Mouse (Mus musculus): Measurements from ENCODE around the gene Cited4.

The Cited4 gene

GRCm38 (mm10) chr4:120680953-120681352, 14.6 kb downstream of the Cited4 start:
- DNase-seq (ENCODE audit: low spot score in 2 of 2) = no peak

GRCm38 (mm10) chr4:120682168-120682567, 15.8 kb downstream of the Cited4 start:
- DNase-seq (ENCODE audit: low spot score in 2 of 2) = peak; percentile 45 to 67

GRCm38 (mm10) chr4:120683278-120683997, 17.1 kb downstream of the Cited4 start:
- no peak for DNase-seq (ENCODE audit: low spot score in 2 of 2)

- DNase-seq (ENCODE audit: low spot score in 2 of 2) = no peak
These were observed 20.9 kb downstream of the Cited4 start for GRCm38 (mm10) chr4:120687282-120687681.

- no peak for DNase-seq (ENCODE audit: low spot score in 2 of 2)
These were observed 22.9 kb downstream of the Cited4 start for GRCm38 (mm10) chr4:120689317-120689716.

DNA sequence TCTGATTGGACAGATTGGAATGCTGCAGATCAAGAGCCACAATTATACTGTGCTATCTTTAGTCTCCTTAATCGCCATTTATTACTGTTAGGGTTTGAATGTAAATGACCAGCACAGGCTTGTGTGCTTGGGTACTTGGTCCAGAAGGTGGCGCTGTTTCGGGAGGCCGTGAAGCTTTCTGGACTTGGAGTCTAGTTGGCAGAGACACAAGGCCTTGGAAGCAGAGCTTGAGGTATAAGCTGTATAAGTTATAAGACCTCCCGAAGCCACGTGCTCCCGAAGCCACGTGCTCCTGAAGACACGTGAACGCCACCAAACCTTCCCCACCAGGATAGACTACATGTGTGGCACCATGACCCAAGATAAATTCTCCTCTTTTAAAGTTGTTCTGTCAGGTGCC, 26.3 kb downstream of the Cited4 start:
- no peak for DNase-seq (ENCODE audit: low spot score in 2 of 2)

DNA sequence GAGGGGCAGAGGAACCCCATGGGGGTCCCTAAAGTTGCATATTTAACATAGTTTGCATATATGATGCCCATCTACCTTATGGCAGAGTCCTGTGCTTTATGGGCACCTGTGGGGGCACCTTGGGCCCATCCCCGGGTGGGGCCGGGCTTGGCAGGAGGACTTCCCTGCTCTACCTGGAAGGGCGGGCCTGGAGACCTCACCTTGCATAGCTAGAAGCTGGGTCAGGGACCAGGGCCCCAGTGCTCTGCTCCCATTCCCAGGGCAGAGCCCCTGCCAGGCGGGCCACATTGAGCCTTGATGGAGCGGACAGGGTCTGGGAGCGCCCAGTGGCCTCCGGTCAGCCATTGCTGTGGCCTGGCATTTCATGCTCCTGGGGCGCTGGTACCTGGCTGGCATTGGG, 31.0 kb downstream of the Cited4 start:
- DNase-seq (ENCODE audit: low spot score in 2 of 2) = no peak

DNA sequence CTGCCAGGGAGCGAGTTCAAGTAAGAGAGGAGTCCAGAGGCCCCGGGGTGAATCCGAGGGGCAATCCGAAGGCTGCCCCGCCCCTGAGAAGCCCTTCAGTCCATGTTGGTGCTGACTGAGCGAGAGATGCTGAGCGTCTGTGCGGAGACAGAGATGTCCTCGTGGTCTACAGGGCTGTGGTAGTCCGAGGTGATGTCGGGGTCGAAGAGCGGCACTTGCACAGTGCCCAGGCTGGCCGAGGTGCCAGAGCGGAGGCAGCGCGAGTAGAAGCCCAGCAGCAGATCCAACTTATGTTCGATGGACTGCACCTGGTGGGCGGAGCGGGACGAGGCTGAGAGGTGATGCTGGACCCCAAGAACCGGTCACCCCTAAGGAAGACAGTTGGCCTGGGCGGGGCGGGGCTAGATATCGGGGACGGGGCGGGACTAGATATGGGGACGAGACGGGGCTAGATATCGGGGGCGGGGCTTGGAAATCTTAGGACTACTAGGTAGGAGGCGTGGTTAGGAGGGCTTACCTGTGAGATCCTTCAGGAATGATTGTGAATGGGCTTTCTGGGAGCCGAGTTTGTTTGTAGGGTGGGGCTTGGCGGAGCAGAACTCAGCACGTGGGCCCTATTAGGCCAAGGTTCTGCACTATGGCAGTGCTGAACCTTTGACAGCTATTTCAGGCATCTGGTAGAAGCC, 31.6 kb downstream of the Cited4 start:
- DNase-seq (ENCODE audit: low spot score in 2 of 2) = no peak

- no peak for DNase-seq (ENCODE audit: low spot score in 2 of 2)
These were observed 34.8 kb downstream of the Cited4 start for GRCm38 (mm10) chr4:120701180-120701579.

DNA sequence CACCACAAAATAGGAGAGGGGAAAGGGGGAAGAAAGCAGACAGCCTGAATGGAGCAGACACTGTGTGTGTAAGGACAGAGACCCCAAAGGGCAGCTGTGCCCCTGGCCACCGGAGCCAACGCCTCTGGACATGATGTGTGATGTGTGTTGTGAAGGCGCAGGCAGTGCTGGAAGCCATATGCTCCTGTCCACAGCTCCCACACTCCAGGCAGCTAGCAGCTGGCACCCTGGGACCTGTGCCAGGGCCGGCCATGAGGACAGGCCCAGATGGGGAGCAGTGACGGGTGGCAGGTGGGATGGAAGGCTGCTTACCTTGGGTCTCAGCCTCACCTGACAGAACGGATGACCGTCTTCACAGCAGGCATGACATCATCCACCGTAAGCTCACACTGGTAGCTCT, 35.7 kb downstream of the Cited4 start:
- peak in 1 of 2 experiments; percentile 30 for DNase-seq (ENCODE audit: low spot score in 2 of 2)

DNA sequence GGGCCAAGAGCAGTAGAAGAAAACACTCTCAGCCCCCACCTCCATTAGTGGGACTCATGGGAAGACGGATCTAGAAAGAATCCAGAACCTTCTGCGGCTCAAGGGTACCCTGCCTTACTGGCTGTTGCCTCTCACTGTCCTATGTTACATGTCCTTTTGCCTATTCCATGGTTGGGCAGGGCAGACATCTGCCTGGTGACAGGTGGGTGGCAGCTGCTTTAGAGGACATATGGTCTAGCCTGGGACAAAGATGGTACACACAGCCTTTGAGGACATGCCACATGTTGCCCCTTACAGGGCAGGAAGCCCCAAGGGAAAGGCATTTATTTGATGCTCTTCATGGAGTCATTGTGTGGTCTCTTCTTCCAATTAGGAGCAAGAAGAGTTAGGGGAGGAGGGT, 36.1 kb downstream of the Cited4 start:
- DNase-seq (ENCODE audit: low spot score in 2 of 2) = no peak

DNA sequence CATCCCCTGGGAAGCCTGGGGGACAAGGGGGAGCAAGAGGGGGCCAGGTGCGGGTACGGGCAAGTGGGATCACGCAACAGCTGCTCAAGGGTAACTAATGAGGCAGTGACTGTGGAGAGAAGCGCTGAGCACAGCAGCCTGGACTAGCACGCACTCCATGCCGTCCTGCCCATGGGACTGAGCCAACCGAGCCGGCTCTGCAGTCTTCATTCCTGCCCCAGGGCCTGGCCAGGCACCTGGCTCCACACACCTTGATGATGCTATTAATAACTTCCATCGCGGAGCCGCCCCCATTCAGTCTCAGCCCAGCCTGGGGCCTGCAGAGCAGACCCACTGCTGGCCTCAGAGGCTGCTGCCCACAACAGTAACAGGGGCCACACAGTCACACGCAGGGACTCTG, 45.9 kb downstream of the Cited4 start:
- no peak for DNase-seq (ENCODE audit: low spot score in 2 of 2)

DNA sequence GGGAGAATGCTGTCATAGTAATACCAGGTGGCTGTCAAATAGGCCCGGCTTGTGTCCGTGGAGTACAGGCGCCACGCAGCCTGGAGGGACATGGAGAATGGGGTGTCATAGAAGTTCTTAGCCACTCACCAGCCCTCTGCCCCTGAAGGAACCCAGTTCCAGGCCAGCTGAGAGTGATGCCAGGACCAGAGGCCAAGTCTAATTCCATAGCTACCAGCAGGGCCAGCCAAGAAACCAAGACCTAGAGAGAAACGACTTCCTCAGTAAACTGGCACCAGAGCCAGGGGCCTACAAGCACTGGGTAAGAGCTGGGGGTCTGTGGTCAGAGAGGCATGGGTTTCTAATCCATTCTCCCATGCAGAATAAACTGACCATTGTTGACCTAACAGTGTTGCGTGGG, 46.6 kb downstream of the Cited4 start:
- DNase-seq (ENCODE audit: low spot score in 2 of 2) = no peak

DNA sequence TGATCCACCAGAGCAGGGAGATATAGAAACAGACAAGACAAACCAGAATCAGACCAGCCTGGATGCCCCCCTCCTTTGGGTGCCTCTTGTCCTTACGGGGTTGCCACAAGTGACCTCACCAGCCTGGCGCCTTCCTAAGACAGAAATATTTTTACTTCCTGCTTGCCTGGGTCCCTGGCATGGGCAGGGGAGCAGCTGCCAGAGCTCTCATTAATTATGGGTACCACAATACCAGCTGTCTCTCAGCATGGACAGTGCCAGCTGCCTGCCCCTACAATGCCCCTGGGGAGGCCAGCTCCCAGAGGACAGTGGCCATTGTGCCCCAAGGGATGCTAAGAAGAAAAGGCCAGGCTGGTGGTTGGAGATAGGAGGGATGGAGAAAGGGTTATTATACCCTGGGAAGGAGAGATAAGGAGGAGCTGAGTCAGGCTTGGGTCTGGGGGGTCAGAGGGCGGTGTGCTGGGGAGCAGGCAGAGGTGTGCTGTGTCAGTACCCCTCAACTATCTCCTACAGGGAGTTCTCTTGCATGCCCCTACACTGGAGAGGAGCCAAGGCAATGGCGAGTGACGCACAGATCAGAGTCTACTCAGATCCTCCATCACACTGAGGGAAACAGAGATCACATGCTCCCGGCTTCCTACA, 47.6 kb downstream of the Cited4 start:
- DNase-seq (ENCODE audit: low spot score in 2 of 2) = no peak

DNA sequence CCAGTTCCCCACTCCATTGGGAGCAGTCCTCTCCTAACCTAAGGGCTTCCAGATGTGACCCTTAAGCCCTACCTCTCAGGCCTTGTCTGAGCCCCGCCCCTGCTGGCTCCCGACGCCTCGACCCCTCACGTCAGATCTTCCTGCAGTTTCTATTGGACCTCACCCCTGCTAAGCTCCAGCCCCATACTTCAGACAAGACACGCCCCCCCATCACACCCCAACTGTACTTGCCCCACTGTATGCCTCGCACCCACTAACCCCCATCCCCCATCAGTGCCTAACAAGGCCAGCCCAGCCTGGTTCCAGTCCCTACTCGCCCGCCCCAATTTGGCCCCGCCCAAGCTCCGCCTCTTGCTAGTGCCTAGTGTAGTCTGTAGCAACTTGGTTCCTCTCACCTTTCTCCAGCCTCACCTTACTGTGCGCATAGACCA, 49.8 kb downstream of the Cited4 start:
- no peak for DNase-seq (ENCODE audit: low spot score in 2 of 2)

GRCm38 (mm10) chr4:120716765-120717164, 50.4 kb downstream of the Cited4 start:
- no peak for DNase-seq (ENCODE audit: low spot score in 2 of 2)

Measured in frontal cortex, postnatal 25 days (tissue).